In genomic region chr2:125361661-125362060, GRCm38 (mm10) we compare ENCODE assay signal across 19 mouse cellular contexts.
DNase-seq lines count a peak whose midpoint lies in the region; ATAC-seq and TF ChIP-seq lines count a peak whose summit lies in the region.
"Had no signal": no experiment of that assay in that cellular context is flagged by ENCODE, and none has a peak within 500 bp of the region (broad histone marks: within the 10 kb centered on the region; RNA-seq: fewer than 3 reads in every experiment).

No protein-coding gene starts in this region.

- 85% methylated on average over 4 of the region's 4 CpGs for WGBS in forebrain, postnatal 0 days

- H3K27me3 ChIP-seq in forebrain, postnatal 0 days (ENCODE audit: insufficient read depth, low read length) = no peaks in the 10 kb centered on the region
- H3K27me3 ChIP-seq: heart, embryonic 13.5 days; midbrain, embryonic 13.5 days; stomach, embryonic 15.5 days had no signal

- H3K9me3 ChIP-seq in forebrain, postnatal 0 days (ENCODE audit: low read length) = no peaks in the 10 kb centered on the region
- H3K9me3 ChIP-seq: heart, embryonic 13.5 days; midbrain, embryonic 13.5 days; stomach, embryonic 15.5 days had no signal

- H3K9ac ChIP-seq in forebrain, postnatal 0 days = no peak overlapping the region
- H3K9ac ChIP-seq: heart, embryonic 13.5 days; lung, embryonic 14.5 days; midbrain, embryonic 13.5 days; stomach, embryonic 15.5 days had no signal

- H3K36me3 ChIP-seq in forebrain, postnatal 0 days (ENCODE audit: insufficient read depth) = peaks cover 33% of the 10 kb centered on the region
- H3K36me3 ChIP-seq: stomach, embryonic 15.5 days had no signal

- intact Hi-C loops in gastrocnemius, adult 2 months (cut with DNase I) = no loop called here
- intact Hi-C loops in gastrocnemius, postnatal 36 days (cut with DNase I) = no loop called here
- intact Hi-C loops in left cerebral cortex, postnatal 25 days (cut with DNase I) = no loop called here

- 0 out of 2 replicates have a peak overlapping the region, but pooled peaks have one; percentile 5 for H3K27ac ChIP-seq in gastrocnemius, adult 2 months
- no peak overlapping the region for H3K27ac ChIP-seq in forebrain, postnatal 0 days (ENCODE audit: low read depth, low read length)
- H3K27ac ChIP-seq: heart, embryonic 13.5 days; midbrain, embryonic 13.5 days; stomach, embryonic 15.5 days had no signal

- no peak overlapping the region for H3K4me2 ChIP-seq in forebrain, postnatal 0 days (ENCODE audit: low read depth)
- H3K4me2 ChIP-seq: heart, embryonic 13.5 days; lung, embryonic 14.5 days; midbrain, embryonic 13.5 days; stomach, embryonic 15.5 days had no signal

- TF ChIP-seq CTCF in gastrocnemius, adult 2 months (IDR thresholded peaks at IDR 0.05) = no peak
- no peak for TF ChIP-seq CTCF in forebrain, postnatal 0 days (IDR thresholded peaks at IDR 0.05; ENCODE audit: low read depth)

- H3K4me1 ChIP-seq in forebrain, postnatal 0 days (ENCODE audit: insufficient read depth) = no peaks in the 10 kb centered on the region
- H3K4me1 ChIP-seq: midbrain, embryonic 13.5 days; stomach, embryonic 15.5 days had no signal

- H3K4me3 ChIP-seq in gastrocnemius, adult 2 months = no peak overlapping the region
- H3K4me3 ChIP-seq in forebrain, postnatal 0 days (ENCODE audit: low read depth, low read length) = no peak overlapping the region
- H3K4me3 ChIP-seq: heart, embryonic 13.5 days; midbrain, embryonic 13.5 days; stomach, embryonic 15.5 days had no signal

- ATAC-seq in hematopoietic stem cell, adult 5-6 weeks (replicated peaks in 1 of 2; ENCODE audit: insufficient read depth in 1 of 2, low FRiP score in 2 of 2, low TSS enrichment in 1 of 2, low read depth in 1 of 2, poor library complexity in 2 of 2, severe bottlenecking in 2 of 2) = peak; percentile 91 to 93
- no peak for ATAC-seq in forebrain, postnatal 0 days
- ATAC-seq: forebrain, embryonic 16.5 days; midbrain, embryonic 13.5 days had no signal

- DNase-seq in gastrocnemius, adult 2 months = no peak
- no peak for DNase-seq in gastrocnemius, postnatal 36 days
- DNase-seq in 416B (ENCODE audit: low read depth) = peak; percentile 6
- peak; percentile 54 to 58 for DNase-seq in adrenal gland, postnatal 36 days
- no peak for DNase-seq in embryo, embryonic 10.5 days (ENCODE audit: low spot score)
- DNase-seq in left cerebral cortex, postnatal 25 days (ENCODE audit: low spot score in 2 of 2) = no peak
- DNase-seq in forebrain, postnatal 0 days = no peak
- DNase-seq: cerebellum, adult 2 months; gastrocnemius, postnatal 10 days; kidney, adult 9 months; kidney, postnatal 4 days; lung, embryonic 14.5 days; right cerebral cortex, adult 18-20 months; thymus, adult 2 months had no signal

Comparison
In these comparisons a context has a peak if more than half of its experiments do, and no peak if none do; other contexts are left out.
1. DNase-seq: peak in 416B (single experiment) and adrenal gland, postnatal 36 days (2 of 2); none in gastrocnemius, adult 2 months (single experiment), gastrocnemius, postnatal 36 days (0 of 2), embryo, embryonic 10.5 days (single experiment), left cerebral cortex, postnatal 25 days (0 of 2) and forebrain, postnatal 0 days (single experiment).